Mouse (Mus musculus) lung, postnatal 14 days (tissue): ENCODE measurements at regions not wholly inside any gene's neighbourhood (a gene's known extent, or its start where the extent isn't known, plus 50 kb on each side); places are given as distances from the start of the nearest gene placed in this dataset.

Experiments
- DNase-seq: peaks from one replicate; pipeline ENCODE4 v3.0.0; 2021

GRCm38 (mm10) chr5:74767993-74768392, 65.3 kb upstream of the Lnx1 start:
- DNase-seq = no peak

- no peak for DNase-seq
Observed at GRCm38 (mm10) chr5:74766211-74766610, 63.5 kb upstream of the Lnx1 start.

- no peak for DNase-seq
Observed at GRCm38 (mm10) chr5:74765061-74765767, 62.5 kb upstream of the Lnx1 start.

- no peak for DNase-seq
Observed at GRCm38 (mm10) chr5:74757557-74757956, 54.8 kb upstream of the Lnx1 start.

- no peak for DNase-seq
Observed at GRCm38 (mm10) chr5:74752961-74753360, 50.2 kb upstream of the Lnx1 start.
